Mouse (Mus musculus) megakaryocyte, embryonic 14.5 days (primary cell): ENCODE data around the gene Mrm3.

Experiments
- FLI1 ChIP-seq: IDR thresholded peaks from 2 replicates; pipeline ENCODE4 v1.6.1; 2012; ENCODE audit warnings: low read length, inconsistent platforms, mixed read lengths
- GATA1 ChIP-seq: IDR thresholded peaks from 3 replicates; pipeline ENCODE4 v1.6.1; 2012; ENCODE audit warnings: mixed read lengths, low read length, inconsistent platforms, borderline replicate concordance

DNA sequence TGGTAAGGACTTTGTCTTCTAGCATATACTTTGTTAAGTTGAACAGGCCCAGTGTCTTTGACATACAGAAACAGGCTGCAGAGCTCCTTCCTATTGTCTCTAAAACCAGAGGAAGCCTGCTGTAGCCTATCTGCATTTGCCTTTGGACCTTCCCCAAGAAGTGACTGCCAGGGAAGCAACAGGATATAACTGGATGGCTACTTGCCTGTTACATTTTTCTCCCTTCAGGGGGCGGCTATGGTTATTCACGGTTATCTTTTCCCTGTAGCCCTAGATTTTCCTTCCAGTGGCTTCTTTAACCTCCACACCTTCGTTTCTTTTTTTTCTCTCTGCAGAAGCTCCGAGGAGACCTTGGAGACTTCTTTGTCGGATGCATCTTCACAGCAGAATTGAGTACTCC lies 36.7 kb upstream of the Mrm3 start:
- no peak for TF ChIP-seq GATA1
- TF ChIP-seq FLI1, result no peak
